Mouse (Mus musculus): Measurements from ENCODE around the gene St5. TPM values are rescaled to one million over a fixed set of nuclear protein-coding genes. Genes with fewer than 3 reads are reported as not detected.

The St5 gene
- polyA plus RNA-seq, 1 experiment: 35.3 TPM

DNA sequence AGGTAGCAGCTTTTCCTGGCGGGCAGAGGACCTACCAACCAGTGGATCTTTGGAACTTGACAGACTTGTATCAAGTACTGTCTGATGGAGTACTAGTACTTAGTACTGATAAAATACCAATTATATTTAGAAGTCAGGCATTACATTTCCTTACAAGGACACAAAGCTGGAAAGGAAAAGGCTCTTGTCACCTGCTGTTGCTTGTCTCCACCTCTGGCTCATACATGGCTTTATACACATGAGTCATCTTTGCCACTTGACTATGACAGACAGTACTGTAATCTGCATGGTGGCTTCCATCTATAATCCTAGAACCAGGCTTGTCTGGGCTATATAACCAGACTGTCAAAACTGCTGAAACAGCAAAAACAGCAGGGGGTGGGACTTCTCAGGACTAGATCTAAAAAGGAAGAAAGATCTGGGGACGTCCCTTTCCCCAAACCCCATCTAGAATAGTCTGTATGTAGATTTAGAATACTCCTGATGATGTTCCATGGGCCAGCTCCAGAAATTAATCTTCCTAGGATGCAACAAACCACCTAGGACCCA lies 10.1 kb upstream of the St5 start:
- Histone ChIP-seq H3K27ac (ENCODE audit: control insufficient read depth, insufficient read depth, low read depth, low read length) (no peak overlapping the region), H3K4me3 (ENCODE audit: control insufficient read depth, low read depth, low read length) (no peak overlapping the region), H3K27me3 (ENCODE audit: control insufficient read depth, insufficient read depth, low read length) (no peaks in the 10 kb centered on the region), H3K4me1 (ENCODE audit: control insufficient read depth, insufficient read depth, low read length) (no peaks in the 10 kb centered on the region), H3K36me3 (ENCODE audit: control insufficient read depth, insufficient read depth, low read length) (peaks cover 3% of the 10 kb centered on the region)
- TF ChIP-seq POLR2A (IDR thresholded peaks at IDR 0.05; ENCODE audit: control insufficient read depth, low read depth, low read length): no peak
- TF ChIP-seq CTCF (IDR thresholded peaks at IDR 0.05; ENCODE audit: control insufficient read depth, insufficient read depth, insufficient replicate concordance, low read depth, low read length): no peak

DNA sequence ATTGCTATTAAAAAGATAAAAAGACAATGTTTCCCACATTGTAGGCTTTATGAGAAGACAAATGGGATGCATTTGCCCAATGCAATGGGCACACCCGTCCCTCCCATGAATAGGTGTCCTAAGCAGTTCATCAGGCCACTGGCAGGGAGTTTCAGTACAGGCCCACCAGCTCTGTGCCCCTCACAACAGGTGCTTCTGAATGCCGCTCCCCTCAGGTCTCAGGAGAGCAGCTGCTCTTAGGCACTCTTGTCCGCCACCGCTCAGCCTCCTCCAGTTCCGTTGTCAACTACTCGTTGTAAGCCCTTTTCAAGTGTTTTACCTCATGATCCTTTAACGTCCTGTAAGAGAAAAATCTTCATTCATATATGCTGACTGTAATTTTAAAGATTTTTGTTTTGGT lies 8.8 kb upstream of the St5 start:
- H3K27ac ChIP-seq (ENCODE audit: control insufficient read depth, insufficient read depth, low read depth, low read length): no peak overlapping the region
- H3K27me3 ChIP-seq (ENCODE audit: control insufficient read depth, insufficient read depth, low read length): no peaks in the 10 kb centered on the region
- H3K36me3 ChIP-seq (ENCODE audit: control insufficient read depth, insufficient read depth, low read length): peaks cover 4% of the 10 kb centered on the region
- no peak for TF ChIP-seq POLR2A (IDR thresholded peaks at IDR 0.05; ENCODE audit: control insufficient read depth, low read depth, low read length)
- no peak for TF ChIP-seq CTCF (IDR thresholded peaks at IDR 0.05; ENCODE audit: control insufficient read depth, insufficient read depth, insufficient replicate concordance, low read depth, low read length)
- no peak overlapping the region for H3K4me3 ChIP-seq (ENCODE audit: control insufficient read depth, low read depth, low read length)
- no peaks in the 10 kb centered on the region for H3K4me1 ChIP-seq (ENCODE audit: control insufficient read depth, insufficient read depth, low read length)

DNA sequence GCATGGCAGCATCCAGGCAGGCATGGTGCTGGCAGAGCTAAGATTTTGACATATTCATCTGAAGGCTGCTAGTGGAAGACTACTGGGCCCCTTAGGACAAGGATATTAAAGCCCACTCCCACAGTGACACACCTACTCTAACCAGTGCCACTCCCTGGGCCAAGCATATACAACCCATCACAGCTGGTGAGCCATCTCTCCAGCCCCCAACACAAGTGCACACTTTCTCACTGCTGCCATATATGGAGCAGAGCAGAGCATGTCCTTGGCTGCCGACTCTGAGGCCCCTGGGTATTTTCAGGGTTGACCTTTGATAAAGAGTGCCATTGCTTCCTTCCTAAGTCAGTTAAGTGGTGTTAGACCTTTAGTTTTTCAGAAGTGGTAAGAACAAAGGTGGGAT lies 6.7 kb upstream of the St5 start:
- no peak overlapping the region for H3K4me3 ChIP-seq (ENCODE audit: control insufficient read depth, low read depth, low read length)
- H3K27me3 ChIP-seq (ENCODE audit: control insufficient read depth, insufficient read depth, low read length): no peaks in the 10 kb centered on the region
- TF ChIP-seq POLR2A (IDR thresholded peaks at IDR 0.05; ENCODE audit: control insufficient read depth, low read depth, low read length): no peak
- TF ChIP-seq CTCF (IDR thresholded peaks at IDR 0.05; ENCODE audit: control insufficient read depth, insufficient read depth, insufficient replicate concordance, low read depth, low read length): no peak
- H3K36me3 ChIP-seq (ENCODE audit: control insufficient read depth, insufficient read depth, low read length): peaks cover 4% of the 10 kb centered on the region
- H3K4me1 ChIP-seq (ENCODE audit: control insufficient read depth, insufficient read depth, low read length): no peaks in the 10 kb centered on the region
- peak overlapping the region; percentile 10 for H3K27ac ChIP-seq (ENCODE audit: control insufficient read depth, insufficient read depth, low read depth, low read length)

DNA sequence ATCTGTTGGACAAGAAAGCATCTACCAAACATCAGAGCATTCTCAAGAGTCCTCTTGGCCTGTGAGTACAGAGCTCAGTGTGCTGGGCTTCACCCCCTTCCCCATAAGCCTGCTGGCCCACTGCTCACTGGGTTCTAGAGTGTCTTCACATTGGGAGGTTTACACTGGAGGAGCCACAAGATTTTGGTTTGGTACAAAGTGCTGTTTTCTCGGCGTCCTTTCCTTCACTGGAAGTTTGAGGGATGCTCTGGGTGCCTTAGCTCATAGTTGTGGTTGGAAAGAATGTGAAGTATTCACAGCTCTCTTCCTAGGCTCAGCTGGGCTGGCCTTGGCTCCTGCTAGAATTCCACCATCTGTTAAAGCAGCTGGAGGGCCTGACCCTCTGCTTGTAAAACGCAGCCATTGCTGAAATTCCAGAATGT lies 5.6 kb upstream of the St5 start:
- Histone ChIP-seq H3K4me3 (ENCODE audit: control insufficient read depth, low read depth, low read length) (no peak overlapping the region), H3K4me1 (ENCODE audit: control insufficient read depth, insufficient read depth, low read length) (peaks cover 2% of the 10 kb centered on the region), H3K27ac (ENCODE audit: control insufficient read depth, insufficient read depth, low read depth, low read length) (peak overlapping the region; percentile 9; the same call in 1 of the 2 replicates), H3K27me3 (ENCODE audit: control insufficient read depth, insufficient read depth, low read length) (no peaks in the 10 kb centered on the region), H3K36me3 (ENCODE audit: control insufficient read depth, insufficient read depth, low read length) (peaks cover 4% of the 10 kb centered on the region)
- TF ChIP-seq CTCF (IDR thresholded peaks at IDR 0.05; ENCODE audit: control insufficient read depth, insufficient read depth, insufficient replicate concordance, low read depth, low read length) (no peak), POLR2A (IDR thresholded peaks at IDR 0.05; ENCODE audit: control insufficient read depth, low read depth, low read length) (no peak)

DNA sequence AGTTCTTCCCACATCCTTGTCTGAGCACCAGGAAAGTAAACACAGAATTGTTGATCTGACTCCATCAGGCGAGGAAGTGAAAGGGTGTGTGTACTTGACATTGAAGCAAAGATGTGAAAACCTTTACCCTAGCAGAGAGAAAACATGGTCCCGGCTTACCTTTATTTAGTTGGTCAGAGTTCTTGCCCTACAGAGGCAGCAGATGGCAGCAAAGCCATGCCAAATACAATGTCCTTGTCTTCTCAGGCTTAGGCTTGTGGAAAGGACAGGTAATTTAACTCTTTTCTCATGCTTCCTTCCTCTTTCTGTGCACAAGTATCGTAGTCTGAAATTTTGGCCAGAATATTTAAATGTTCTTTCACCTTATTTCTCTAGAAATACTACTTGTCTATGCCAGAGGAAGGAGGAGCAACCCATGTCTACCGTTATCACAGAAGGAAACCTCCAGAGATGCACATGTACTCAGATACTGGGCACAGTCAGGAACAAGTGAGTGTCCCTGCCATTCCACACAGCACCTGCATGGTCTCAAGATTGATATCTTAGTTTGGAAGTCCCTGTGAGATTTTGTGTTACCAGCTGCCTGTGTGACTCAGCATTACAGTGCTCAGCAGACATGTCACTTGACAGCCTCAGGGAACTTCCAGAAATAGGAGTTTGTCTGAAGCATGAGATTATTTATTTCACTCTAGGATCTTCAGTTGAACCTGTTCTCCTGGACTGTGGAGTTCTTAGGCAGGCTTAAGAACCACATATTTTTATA lies 3.8 kb upstream of the St5 start:
- Histone ChIP-seq H3K4me1 (ENCODE audit: control insufficient read depth, insufficient read depth, low read length) (peaks cover 11% of the 10 kb centered on the region), H3K36me3 (ENCODE audit: control insufficient read depth, insufficient read depth, low read length) (peaks cover 4% of the 10 kb centered on the region), H3K27ac (ENCODE audit: control insufficient read depth, insufficient read depth, low read depth, low read length) (no peak overlapping the region), H3K4me3 (ENCODE audit: control insufficient read depth, low read depth, low read length) (no peak overlapping the region), H3K27me3 (ENCODE audit: control insufficient read depth, insufficient read depth, low read length) (no peaks in the 10 kb centered on the region)
- TF ChIP-seq CTCF (IDR thresholded peaks at IDR 0.05; ENCODE audit: control insufficient read depth, insufficient read depth, insufficient replicate concordance, low read depth, low read length): no peak
- no peak for TF ChIP-seq POLR2A (IDR thresholded peaks at IDR 0.05; ENCODE audit: control insufficient read depth, low read depth, low read length)

DNA sequence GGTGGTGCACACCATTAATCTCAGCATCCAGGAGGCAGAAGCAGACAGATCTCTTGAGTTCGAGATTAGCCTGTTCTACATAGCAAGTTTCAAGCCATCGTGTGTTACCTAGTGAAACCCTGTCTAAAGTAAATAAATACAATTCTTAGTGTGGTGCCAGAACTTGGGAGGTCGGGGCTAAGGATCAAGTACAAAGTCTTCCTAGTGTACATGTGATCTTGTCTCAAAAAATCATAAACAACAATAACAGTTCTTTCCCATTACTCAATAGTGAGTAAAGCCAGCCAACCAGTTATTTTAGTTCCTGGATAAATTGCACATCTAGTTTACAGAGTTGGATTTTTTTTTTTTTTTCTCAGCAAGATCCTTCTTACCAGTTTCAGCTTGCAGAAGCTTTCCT lies 1.1 kb upstream of the St5 start:
- TF ChIP-seq CTCF (IDR thresholded peaks at IDR 0.05; ENCODE audit: control insufficient read depth, insufficient read depth, insufficient replicate concordance, low read depth, low read length) (no peak), POLR2A (IDR thresholded peaks at IDR 0.05; ENCODE audit: control insufficient read depth, low read depth, low read length) (no peak)
- Histone ChIP-seq H3K27ac (ENCODE audit: control insufficient read depth, insufficient read depth, low read depth, low read length) (no peak overlapping the region; the same call in 1 of the 2 replicates), H3K4me3 (ENCODE audit: control insufficient read depth, low read depth, low read length) (peak overlapping the region; percentile 98; the same call in 1 of the 2 replicates), H3K36me3 (ENCODE audit: control insufficient read depth, insufficient read depth, low read length) (peaks cover 4% of the 10 kb centered on the region; the same call in 1 of the 2 replicates), H3K27me3 (ENCODE audit: control insufficient read depth, insufficient read depth, low read length) (no peaks in the 10 kb centered on the region), H3K4me1 (ENCODE audit: control insufficient read depth, insufficient read depth, low read length) (peaks cover 11% of the 10 kb centered on the region)

DNA sequence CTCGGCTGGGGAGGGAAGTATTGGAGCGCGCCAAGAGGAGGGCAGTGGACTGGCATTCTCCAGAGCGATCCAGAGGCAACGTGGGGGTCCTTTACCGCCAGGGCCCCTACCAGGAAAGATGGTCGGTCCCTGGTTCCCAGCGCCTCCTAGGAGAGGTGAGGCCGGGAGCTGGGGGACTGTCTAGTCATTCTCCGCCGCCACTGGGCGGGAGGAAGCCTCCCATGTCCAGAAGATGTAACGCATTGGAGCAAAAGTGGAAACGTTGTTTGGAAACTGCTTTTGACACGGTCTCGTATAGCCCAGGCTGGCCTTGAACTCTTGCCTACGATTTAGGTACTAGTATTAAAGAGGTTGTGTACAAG lies 592 bp upstream of the St5 start:
- peaks cover 11% of the 10 kb centered on the region for H3K4me1 ChIP-seq (ENCODE audit: control insufficient read depth, insufficient read depth, low read length)
- H3K4me3 ChIP-seq (ENCODE audit: control insufficient read depth, low read depth, low read length): peak overlapping the region; percentile 98
- TF ChIP-seq POLR2A (IDR thresholded peaks at IDR 0.05; ENCODE audit: control insufficient read depth, low read depth, low read length) (no peak; the same call in 1 of the 2 replicates), CTCF (IDR thresholded peaks at IDR 0.05; ENCODE audit: control insufficient read depth, insufficient read depth, insufficient replicate concordance, low read depth, low read length) (no peak)
- H3K27ac ChIP-seq (ENCODE audit: control insufficient read depth, insufficient read depth, low read depth, low read length): peak overlapping the region; percentile 93
- peaks cover 2% of the 10 kb centered on the region; the same call in 1 of the 2 replicates for H3K36me3 ChIP-seq (ENCODE audit: control insufficient read depth, insufficient read depth, low read length)
- no peaks in the 10 kb centered on the region for H3K27me3 ChIP-seq (ENCODE audit: control insufficient read depth, insufficient read depth, low read length)
